Mouse (Mus musculus) liver, embryonic 14.5 days (tissue): ENCODE results near the gene Galm. TPM values are rescaled to one million over a fixed set of nuclear protein-coding genes. Genes with fewer than 3 reads are reported as not detected.
A peak's percentile ranks its signal among the peaks of the same experiment; 100 is the strongest.

Experiments used
- ATAC-seq: fragments of 200-750 bp; cut with Nextera tagmentation; 2 replicates; pipeline ENCODE4 v1.8.0; 2017; ENCODE audit warnings: moderate number of reproducible peaks, mild to moderate bottlenecking, moderate library complexity; ENCODE audit not compliant: insufficient read depth
- DNase-seq, 3 experiments: peaks; one replicate each; pipeline ENCODE4 v3.0.0-alpha.2; 2012 to 2013; ENCODE audit warnings: low read depth in 3 of 3, low spot score in 3 of 3
- H3K27ac ChIP-seq: fragments of 300-500 bp; sonication (generic); 2 replicates; pipeline ENCODE4 v1.5.1; 2014; ENCODE audit warnings: moderate library complexity, mild to moderate bottlenecking, control low read depth, inconsistent platforms
- H3K27me3 ChIP-seq: fragments of 300-500 bp; sonication (generic); 2 replicates; pipeline ENCODE4 v1.6.1; 2014; ENCODE audit warnings: mild to moderate bottlenecking, low read length, moderate library complexity; ENCODE audit not compliant: control insufficient read depth, insufficient read depth
- H3K36me3 ChIP-seq: fragments of 300-500 bp; sonication (generic); replicated peaks from 2 replicates; pipeline ENCODE4 v1.6.1; 2014; ENCODE audit warnings: low read depth; ENCODE audit not compliant: control insufficient read depth, insufficient read depth
- H3K4me1 ChIP-seq, 2 experiments: fragments of 200-500 bp in 1 of 2; fragments of 300-500 bp in 1 of 2; sonication (generic) in 1 of 2; replicated peaks; 2 replicates each; pipeline ENCODE4 v1.6.1; 2012 to 2014; ENCODE audit warnings: antibody characterized with exemption in 1 of 2, inconsistent platforms in 1 of 2, low read length in 1 of 2; ENCODE audit not compliant: control insufficient read depth in 2 of 2, insufficient read depth in 2 of 2
- H3K4me2 ChIP-seq: fragments of 300-500 bp; sonication (generic); 2 replicates; pipeline ENCODE4 v1.6.1; 2014; ENCODE audit warnings: low read depth, mild to moderate bottlenecking, control low read depth, moderate library complexity
- H3K4me3 ChIP-seq, 2 experiments: fragments of 200-500 bp in 1 of 2; fragments of 300-500 bp in 1 of 2; sonication (generic) in 1 of 2; 2 replicates each; pipeline ENCODE4 v1.5.1; 2012 to 2014; ENCODE audit warnings: low read depth in 2 of 2, low read length in 2 of 2, mild to moderate bottlenecking in 2 of 2, control low read depth in 1 of 2, inconsistent platforms in 1 of 2, moderate library complexity in 1 of 2; ENCODE audit not compliant: insufficient read depth in 1 of 2
- H3K9ac ChIP-seq: fragments of 300-500 bp; sonication (generic); replicated peaks from 2 replicates; pipeline ENCODE4 v1.6.1; 2014; ENCODE audit warnings: mild to moderate bottlenecking, control low read depth, moderate library complexity
- H3K9me3 ChIP-seq: fragments of 300-500 bp; sonication (generic); 2 replicates; pipeline ENCODE4 v1.6.1; 2016; ENCODE audit warnings: low read length, mixed read lengths; ENCODE audit not compliant: control insufficient read depth
- CTCF ChIP-seq: IDR thresholded peaks from 2 replicates; pipeline ENCODE4 v1.5.1; 2016; ENCODE audit warnings: antibody characterized with exemption, low read depth, control low read depth
- EP300 ChIP-seq: IDR thresholded peaks from 2 replicates; pipeline ENCODE4 v1.6.1; 2016; ENCODE audit warnings: antibody characterized with exemption, low read depth
- WGBS: fragments of 180-500 bp; shearing (Covaris S2); extraction: QIAGEN DNeasy Blood & Tissue Kit; methylation state at CpG from one replicate; pipeline ENCODE4 v1.1.7; 2014; ENCODE audit not compliant: insufficient replicate concordance; 5-methylcytosine and 5-hydroxymethylcytosine counted together
- polyA plus RNA-seq, 2 experiments: library from polyadenylated mRNA; depleted of rRNA in 1 of 2; stranded (reverse) in 1 of 2; unstranded in 1 of 2; fragments of >200 nt; fragmentation: Nextera tagmentation in 1 of 2; extraction: Ambion mirVana in 1 of 2; gene quantifications; 2 replicates each; pipeline versions ENCODE4 v1.2.1 to v1.2.3; 2012 to 2014

Galm gene
- polyA plus RNA-seq, 2 experiments, result 14.0 to 22.7 TPM

DNA sequence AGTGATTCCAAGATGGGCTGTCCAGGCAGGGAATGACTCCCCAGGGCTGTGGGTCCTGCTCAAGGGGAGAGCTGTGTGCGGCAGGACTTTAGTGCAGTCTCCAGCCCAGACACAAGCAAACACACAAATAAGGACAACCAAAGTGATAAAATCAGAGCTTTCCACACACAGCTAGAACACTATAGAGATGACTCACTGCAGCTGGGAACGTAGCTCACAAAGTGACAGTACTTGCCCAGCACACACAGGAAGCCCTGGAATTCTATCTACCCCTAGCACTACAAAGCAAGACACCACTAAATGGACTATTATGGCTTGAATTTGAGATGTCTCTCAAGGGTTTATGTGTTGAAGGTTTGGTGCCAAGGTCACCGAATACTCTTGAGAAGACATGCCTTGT lies 39.1 kb upstream of the Galm start:
- no peaks in the 10 kb centered on the region for H3K27me3 ChIP-seq
- H3K4me1 ChIP-seq, result no peaks in the 10 kb centered on the region
- no peaks in the 10 kb centered on the region for H3K36me3 ChIP-seq
- 66% methylated on average over 3 of the region's 3 CpGs for WGBS
- no peak overlapping the region for H3K9ac ChIP-seq
- no peak overlapping the region for H3K4me2 ChIP-seq
- ATAC-seq (no peak), DNase-seq (no peak)
- no peak overlapping the region for H3K27ac ChIP-seq
- TF ChIP-seq CTCF (no peak), EP300 (no peak)
- H3K9me3 ChIP-seq, result no peaks in the 10 kb centered on the region
- H3K4me3 ChIP-seq, result no peak overlapping the region

DNA sequence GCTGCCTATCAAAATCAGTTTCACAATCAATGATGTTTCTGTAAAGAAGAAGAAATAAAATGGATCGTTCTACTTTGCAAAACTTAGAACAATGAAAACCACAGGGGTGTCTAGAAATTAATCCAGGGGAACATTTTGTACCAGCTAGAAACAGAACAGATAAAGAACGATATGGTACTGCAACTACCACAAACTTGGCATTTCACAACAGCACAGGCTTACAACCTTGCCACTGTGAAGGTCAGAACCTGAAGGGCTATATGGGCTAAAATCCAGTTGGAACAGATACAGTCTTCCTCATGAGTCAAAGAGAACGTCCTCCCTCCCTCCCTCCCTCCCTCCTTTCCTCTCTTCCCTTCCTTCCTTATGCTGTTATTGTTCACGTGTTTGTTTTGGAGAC lies 36.7 kb upstream of the Galm start:
- ATAC-seq, result no peak
- Histone ChIP-seq H3K27me3 (no peaks in the 10 kb centered on the region), H3K9me3 (no peaks in the 10 kb centered on the region), H3K36me3 (no peaks in the 10 kb centered on the region), H3K4me1 (no peaks in the 10 kb centered on the region), H3K9ac (no peak overlapping the region), H3K4me3 (no peak overlapping the region), H3K4me2 (no peak overlapping the region), H3K27ac (no peak overlapping the region)
- WGBS, result 41% methylated on average over 4 of the region's 4 CpGs
- no peak for TF ChIP-seq EP300
- no peak for TF ChIP-seq CTCF
- no peak for DNase-seq

DNA sequence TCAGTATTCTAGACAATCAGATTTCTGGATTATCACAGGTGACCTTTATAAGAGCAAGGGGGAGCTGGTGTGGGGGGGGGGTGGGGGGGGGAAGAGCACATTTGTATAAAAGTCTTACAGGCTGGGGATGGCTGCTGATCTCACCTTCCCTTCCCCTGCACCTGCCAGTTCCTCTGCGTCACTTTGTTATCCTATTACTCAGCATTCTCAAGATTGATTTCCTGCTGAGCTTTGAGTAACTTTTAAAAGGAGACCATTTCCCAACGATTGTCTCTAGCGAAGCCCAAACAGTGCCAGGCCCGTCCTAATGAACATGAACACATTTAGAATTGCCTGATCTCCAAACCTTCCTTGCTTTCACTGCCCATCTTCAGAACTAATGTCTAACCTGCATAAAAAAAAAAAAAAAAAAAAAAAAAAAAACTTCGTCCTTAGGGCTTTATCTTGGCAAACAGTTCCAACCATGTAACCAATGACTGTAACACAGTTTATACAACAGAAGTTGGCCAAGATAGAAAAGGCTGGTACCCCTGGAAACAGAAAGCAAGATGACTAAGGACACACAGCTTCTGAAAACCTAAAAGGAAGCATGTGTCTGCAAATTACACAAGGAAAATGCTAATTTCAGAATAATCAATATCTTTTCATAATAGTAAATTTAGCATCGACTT lies 35.3 kb upstream of the Galm start:
- no peaks in the 10 kb centered on the region for H3K36me3 ChIP-seq
- no peaks in the 10 kb centered on the region for H3K27me3 ChIP-seq
- WGBS, result 28% methylated on average over 6 of the region's 6 CpGs
- H3K4me2 ChIP-seq, result no peak overlapping the region
- H3K4me1 ChIP-seq, result no peaks in the 10 kb centered on the region
- H3K9me3 ChIP-seq, result no peaks in the 10 kb centered on the region
- ATAC-seq, result no peak
- H3K9ac ChIP-seq, result no peak overlapping the region
- no peak for DNase-seq
- H3K4me3 ChIP-seq, result no peak overlapping the region
- TF ChIP-seq EP300 (0 out of 2 replicates have a peak, but pooled peaks have one; percentile 17), CTCF (no peak)
- no peak overlapping the region for H3K27ac ChIP-seq

DNA sequence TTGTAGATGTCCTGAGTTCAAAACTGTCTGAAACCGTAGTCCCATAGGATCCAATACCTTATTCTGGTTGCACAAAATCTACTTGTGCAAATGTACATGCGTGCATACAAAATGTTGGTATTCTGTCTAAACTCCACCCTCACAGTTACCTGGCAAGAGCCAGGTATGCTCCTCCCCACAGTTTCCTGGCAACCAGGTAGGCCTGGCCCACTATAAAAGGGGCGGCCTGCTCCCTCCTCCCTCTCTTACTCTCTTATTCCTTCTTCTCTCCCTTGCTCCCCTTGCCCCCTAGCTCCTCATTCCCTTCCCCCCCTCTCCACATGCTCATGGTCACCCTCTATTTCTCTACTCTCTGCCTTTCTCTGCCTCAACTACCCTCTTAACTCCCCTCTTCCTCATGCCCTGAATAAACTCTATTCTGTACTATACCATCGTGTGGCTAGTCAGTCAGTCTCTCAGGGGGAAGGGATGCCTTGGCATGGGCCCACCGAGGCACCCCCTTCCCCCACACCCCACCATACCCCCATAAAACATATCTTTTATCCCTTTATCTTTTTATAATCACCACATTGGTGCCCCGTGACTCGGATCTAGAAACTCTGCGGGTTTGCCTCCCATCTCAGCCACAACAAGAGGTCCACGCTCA lies 31.9 kb upstream of the Galm start:
- no peaks in the 10 kb centered on the region for H3K36me3 ChIP-seq
- no peak for DNase-seq
- no peak for TF ChIP-seq EP300
- TF ChIP-seq CTCF, result no peak
- WGBS, result 67% methylated on average over 9 of the region's 9 CpGs
- H3K4me1 ChIP-seq, result no peaks in the 10 kb centered on the region
- H3K9me3 ChIP-seq, result no peaks in the 10 kb centered on the region
- H3K27ac ChIP-seq, result no peak overlapping the region
- H3K27me3 ChIP-seq, result no peaks in the 10 kb centered on the region
- no peak overlapping the region; the same call in 1 of the 2 replicates for H3K4me2 ChIP-seq
- H3K4me3 ChIP-seq, result peak overlapping the region in 1 of 2 experiments; percentile 10; a peak in 1 of 4 replicates
- H3K9ac ChIP-seq, result no peak overlapping the region
- ATAC-seq, result no peak

DNA sequence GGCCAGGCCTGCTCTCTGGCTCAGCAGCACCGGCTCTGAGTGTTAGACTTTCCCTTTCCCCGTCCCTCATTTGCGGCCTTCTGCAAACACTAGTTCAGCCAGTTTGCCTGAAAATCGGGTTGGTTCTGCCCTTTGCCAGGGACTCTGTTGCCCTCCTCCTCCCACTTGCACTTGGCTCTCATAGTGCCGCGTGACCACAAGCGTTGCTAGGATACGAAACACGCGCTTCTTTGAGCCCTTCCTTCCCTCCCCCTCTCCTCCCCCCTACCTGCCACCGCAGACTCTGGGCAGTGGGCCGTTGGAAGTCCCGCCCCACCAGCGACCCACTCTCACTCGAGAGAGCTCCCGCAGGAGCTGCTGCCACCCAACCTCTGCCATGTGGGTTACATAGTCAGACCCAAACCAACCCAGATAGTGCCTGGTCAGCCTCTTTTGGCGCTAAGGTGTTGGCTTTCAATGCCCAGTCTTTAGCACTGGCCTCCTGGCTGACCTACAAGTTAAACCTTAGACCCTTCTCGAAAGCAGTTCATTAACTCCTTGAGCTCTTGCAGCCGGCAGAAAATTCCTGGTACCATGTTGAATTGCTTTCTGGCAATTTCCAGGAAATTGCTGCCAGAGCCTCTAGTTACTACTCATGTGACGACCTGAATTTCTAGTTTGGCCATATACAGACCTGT lies 31.1 kb upstream of the Galm start:
- H3K4me2 ChIP-seq, result peak overlapping the region; percentile 31; the same call in 1 of the 2 replicates
- no peaks in the 10 kb centered on the region for H3K4me1 ChIP-seq
- 21% methylated on average over 20 of the region's 20 CpGs for WGBS
- no peaks in the 10 kb centered on the region for H3K36me3 ChIP-seq
- DNase-seq, result peak in 2 of 3 experiments; percentile 10 to 16
- H3K27ac ChIP-seq, result no peak overlapping the region
- peak; percentile 21; the same call in 1 of the 2 replicates for ATAC-seq
- TF ChIP-seq CTCF (no peak), EP300 (no peak)
- no peaks in the 10 kb centered on the region for H3K27me3 ChIP-seq
- no peak overlapping the region for H3K9ac ChIP-seq
- peak overlapping the region in 1 of 2 experiments; percentile 10; a peak in 1 of 4 replicates for H3K4me3 ChIP-seq
- no peaks in the 10 kb centered on the region for H3K9me3 ChIP-seq
